Mouse (Mus musculus): ENCODE measurements around the gene Izumo4.
A peak's percentile ranks its signal among the peaks of the same experiment; 100 is the strongest.

Gene Izumo4

DNA sequence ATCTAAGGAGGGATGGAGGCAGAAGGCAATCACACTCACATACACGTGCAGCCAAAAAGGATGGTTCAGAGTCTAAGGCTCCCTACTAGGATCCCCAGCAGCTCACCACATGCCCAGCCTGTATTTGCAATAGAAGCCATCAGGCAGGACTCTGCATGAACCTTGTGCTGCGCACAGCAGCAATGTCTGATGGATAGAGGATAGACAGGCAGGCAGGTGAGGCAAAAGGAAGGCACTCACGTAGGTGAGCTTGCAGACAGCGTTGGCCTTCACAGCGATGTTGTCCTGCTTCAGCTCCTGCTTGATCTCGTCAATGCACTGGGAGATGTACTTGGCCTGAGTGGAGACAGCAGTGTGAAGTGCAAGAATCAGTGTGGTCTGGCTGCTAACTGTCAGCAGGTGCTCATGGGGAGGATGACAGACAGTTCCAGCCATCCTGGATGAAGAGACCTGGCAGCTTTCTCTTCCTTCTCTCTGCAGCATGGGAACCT, 30.7 kb downstream of the Izumo4 start:
- DNase-seq: no peak

DNA sequence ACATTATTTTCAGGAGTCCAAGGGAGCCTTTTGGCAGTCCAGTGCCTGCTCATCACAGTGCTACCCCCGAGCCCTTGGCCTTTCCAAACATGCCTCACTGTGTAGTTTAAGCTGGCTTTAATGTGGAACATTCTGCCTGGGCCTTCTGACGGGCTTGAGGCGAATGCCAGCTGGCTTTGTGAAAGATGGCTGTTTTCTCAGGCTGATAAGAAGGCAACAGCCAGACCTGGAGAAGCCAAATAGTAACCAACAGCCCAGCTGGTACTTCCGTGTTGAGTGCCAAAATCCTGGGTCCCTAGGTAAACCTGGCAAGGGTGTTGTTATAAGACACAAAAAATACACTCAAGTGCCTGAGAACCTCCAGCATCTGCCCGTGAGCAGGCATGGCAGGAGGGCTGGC, 34.7 kb downstream of the Izumo4 start:
- DNase-seq: no peak

DNA sequence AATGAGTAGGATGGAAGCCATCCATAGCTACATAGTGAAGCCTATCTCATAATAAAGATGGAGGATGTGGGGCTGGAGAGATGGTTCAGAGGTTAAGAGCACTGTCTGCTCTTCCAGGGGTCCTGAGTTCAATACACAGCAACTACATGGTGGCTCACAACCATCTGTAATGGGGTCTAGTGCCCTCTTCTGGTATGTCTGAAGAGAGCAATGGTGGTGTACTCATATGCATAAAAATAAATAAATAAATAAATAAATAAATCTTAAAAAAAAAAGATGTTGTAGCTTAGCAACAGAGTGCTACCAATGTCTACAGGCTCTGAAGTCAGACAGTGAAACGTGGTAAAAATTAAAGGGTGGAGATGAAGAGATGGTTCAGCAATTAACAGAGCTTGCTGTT, 36.7 kb downstream of the Izumo4 start:
- DNase-seq: no peak

DNA sequence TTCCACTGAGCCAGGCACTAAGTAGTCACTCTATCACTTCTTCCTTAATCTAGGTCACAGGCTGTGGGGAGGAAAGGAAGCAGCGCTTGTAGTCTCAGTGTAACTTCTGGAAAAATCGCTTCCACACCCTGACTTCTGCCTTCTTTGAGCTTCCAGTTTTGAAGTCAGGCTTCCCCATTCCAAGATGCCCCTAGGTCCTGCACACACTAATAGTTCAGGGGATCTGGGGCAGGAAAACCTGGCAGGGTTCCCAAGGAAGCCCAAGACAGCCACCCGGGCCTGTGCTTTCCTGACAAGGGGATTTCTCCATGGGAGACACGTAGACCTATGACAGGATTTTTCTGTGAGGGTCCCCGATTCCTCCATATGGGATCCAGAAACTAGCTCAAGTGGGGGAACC, 39.2 kb downstream of the Izumo4 start:
- no peak for DNase-seq

DNA sequence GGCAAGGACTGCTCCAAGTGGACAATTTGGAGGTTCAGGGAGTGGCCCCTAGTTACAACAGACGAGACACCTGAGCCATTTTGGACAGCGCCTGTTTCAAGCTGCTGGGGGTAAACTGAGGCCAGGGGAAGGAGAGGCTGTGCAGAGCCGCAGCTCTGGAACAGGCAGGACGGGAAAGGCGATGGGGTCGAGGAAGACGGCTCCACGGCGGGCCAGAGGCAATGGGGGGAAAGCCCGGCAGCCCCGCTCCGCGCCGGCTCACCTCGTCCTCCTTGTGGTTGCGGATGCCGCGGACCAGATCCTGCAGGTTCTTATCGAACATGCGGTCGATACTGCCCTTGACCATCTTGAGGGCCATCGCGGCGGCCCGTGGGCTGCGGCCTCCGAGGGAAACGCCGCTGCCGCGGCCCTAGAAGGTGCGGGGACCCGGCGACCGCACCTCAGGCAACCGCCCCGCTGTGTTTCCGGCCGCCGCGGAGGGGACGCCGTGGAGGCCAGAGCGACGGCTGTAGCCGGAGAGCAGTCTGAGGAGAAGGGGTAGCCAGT, 39.7 kb downstream of the Izumo4 start:
- DNase-seq: no peak

DNA sequence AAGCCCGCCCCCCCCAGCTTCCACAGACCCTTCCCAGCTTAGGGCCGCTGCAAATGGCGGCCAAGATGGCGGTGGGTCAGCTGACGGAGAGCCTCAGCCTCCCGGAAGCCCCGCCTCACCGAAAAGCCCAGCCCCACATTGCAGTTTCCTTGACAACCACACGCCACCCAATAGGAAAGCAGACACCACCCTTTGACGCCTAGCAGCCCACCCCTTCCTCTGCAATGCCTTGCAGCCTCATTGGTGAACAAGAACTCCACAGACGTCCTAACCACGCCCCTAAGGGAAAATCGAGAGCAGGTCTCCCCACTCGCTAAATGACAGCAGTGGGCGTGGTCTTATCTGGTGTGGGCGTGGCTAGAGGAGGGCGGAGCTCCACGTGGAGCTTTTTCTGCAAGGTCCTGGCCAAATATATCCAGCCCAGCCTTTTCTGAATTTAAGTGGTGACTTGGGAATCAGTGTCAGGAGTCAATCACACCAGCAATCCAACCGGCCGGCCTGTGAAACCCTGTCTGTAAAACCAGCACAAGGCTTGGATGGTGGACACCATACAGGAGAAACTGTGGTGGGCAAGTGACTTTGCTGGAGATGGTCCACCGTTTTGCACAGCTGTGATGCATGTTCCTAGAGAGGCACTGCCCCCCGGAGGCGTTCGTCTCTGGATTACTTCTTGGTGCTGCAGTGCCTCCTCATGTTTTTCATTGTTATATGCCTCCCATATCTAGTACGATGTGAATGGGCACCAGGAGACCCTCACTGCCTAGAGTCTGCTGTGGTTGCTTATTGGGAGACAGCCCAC, 40.4 kb downstream of the Izumo4 start, which contains the start of gene Ap3d1:
TSS of gene Ap3d1 (minus strand) at position 85 of the 799 bp plus-strand sequence.
- DNase-seq: peak; percentile 96 to 99

DNA sequence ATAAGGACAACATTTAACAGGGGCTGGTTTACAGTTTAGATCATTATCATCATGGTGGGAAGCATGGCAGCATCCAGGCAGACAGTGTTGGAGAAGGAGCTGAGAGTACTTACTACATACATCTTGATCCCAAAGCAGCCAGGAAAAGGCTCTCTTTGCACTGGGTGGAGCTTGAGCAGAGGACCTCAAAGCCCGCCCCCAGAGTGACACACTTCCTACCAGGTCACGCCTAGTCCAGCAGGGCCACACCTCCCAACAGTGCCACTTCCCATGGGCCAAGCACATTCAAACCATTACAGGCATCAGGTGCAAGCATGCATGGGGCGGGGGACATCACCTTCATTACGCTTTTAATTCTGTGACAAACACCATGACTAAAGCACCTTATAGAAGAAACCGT, 42.3 kb downstream of the Izumo4 start:
- DNase-seq: peak in 1 of 2 experiments; percentile 14

DNA sequence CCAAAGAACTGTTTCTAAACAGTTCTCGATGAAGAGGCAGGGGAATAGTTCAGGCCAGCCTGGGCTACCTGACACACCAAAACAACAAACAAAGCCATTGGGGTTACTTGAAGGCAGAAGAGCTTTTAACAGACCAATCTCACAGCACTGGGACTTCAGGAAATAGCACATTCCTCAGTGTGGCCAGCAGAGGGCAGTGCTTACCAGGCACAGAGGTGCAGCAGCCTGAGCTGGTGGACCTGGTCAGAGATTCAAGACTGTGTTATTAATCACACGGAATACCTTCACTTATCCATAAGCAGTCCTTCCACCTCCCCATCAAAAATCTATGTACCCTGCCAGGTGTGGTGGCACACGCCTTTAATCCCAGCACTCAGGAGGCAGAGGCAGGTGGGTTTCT, 45.4 kb downstream of the Izumo4 start:
- peak; percentile 44 to 46 for DNase-seq

DNA sequence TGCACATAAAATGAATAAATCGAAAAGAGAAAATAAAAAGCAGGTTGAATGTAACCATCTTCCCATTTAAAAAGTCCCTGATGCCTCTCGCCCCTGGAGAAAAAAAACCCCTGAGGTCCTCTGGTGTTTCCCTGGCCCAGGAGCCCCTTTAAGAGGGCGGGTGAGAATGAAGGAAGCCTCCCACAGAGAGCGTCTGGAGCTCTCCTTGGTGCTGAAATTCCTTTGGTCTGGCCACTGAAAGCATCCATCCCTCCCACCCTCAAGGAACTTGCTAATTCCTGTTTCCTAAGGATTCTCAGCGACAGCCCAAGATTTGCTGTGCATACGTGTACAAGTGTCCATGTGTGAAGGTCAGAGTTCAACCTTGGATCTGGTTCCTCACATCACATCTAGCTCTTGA, 46.6 kb downstream of the Izumo4 start:
- no peak for DNase-seq

DNA sequence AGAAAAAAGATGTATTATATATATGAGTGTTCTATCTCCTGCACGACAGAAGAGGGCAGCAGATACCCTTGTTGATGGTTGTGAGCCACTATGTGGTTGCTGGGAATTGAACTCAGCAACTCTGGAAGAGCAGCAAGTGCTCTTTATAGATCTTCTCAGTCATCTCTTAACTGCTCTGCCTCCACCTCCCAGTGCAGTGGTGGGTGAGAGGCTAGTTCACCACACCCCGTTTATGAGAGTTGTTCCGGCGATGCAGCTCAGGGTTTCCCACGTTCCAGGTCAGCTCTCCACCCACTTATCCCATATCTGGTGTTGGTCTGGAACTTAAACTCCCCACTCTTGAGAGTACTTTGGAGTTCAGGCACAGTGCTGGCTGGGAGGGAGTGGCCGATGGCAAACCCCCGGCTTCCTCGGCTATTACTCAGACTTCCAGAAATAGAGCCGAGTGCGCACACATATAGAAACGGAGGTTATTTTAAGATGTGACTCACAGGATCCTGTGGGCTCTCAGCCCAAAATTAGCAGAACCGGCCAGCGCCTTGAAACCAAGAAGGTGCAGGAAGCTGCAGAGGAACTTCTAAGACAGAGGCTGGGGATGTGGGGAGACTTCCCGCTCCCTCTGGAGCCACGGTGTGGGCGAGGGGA, 49.3 kb downstream of the Izumo4 start:
- DNase-seq: peak in 1 of 2 experiments; percentile 15

DNA sequence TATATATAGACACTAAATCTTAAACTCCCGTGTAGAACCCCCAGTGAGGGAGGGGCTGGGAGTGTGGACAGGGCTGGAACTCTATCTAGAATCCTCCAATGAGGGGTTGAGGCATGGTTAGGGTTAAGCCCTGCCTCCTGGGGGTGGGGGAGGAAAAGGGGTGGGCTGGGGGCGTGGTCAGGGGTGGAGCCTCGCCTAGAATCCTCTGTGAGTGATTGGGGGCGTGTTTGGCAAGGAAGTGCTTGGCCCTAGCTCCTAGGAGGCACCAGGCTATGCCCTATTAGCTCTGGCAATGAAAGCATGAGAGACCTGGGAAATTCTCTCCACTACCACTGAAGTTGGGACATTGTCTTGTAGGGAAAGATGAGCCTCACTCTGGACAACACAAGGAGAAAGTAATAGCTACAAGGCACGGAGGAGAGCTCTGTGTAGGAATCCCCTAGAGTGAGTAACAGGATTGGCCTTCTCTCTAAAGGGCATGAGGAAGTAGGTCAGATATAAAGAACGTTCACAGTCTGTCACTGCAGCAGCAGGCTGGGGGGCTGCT, 50.2 kb downstream of the Izumo4 start:
- peak; percentile 37 to 51 for DNase-seq

DNA sequence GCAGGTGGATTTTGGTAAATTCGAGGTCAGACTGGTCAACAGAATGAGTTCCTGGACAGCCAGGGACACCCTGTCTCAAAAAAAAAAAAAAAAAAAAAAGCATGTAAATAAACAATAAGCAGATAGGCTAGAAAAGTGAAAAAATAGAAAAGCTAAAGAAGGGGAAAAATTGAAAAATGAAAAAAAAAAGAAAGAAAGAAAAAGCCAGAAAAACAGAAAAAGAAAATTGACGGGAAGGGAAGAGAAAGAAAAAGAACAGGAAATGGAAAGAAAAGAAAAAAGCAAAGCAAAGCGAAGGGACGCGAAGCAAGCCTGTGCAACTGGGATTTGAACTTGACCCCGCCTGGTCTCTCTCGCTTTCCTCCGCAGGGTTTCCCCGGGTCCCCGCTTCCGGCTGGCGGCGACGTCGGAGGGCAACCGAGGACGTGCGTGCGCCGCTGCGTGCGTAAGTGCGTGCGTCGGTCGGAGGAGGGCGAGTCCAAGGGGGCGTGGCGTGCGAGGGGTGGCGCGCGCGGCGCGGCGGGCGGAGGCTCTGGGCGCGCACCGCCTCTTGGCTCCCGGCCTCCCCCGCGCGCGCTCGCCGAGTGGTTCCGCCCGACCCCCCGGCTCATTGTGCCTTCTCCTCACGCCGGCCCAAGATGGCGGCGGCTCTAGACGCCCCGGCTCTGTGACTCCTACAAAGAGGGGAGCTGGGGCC, 52.8 kb downstream of the Izumo4 start, which contains the start of gene Dot1l:
TSS of gene Dot1l (plus strand) at position 613 of the 697 bp plus-strand sequence.
- DNase-seq: peak; percentile 96 to 97

Data from thymus, adult 18-20 months (tissue).